Mouse (Mus musculus) adipose tissue, adult 10 weeks (tissue): ENCODE measurements around the gene Cenpj. TPM values are rescaled to one million over a fixed set of nuclear protein-coding genes. Genes with fewer than 3 reads are reported as not detected.

Experiments used
- polyA plus RNA-seq: library from polyadenylated mRNA; stranded (reverse); fragments of 350-450 nt; fragmentation: Illumina TruSeq; extraction: RNeasy Lipid Tissue Mini Kit (QIAGEN cat#74804); gene quantifications from one replicate; pipeline ENCODE4 v1.2.3, GENCODE M21; 2014; ENCODE audit warnings: low read depth, low replicate concordance

Gene Cenpj
- 7.5 TPM for polyA plus RNA-seq

GRCm38 (mm10) chr14:56575416-56575815 is at the start of gene Cenpj, which contains the start of gene Parp4:
Cenpj (minus strand) TSS chr14:56575425.
Parp4 (plus strand) TSS chr14:56575619.

Other genes with a start within 250 kb of the Cenpj start
- gene Atp12a, start 210.4 kb downstream of the Cenpj start, polyA plus RNA-seq: 0.50 TPM
- gene Rnf17, start 172.8 kb downstream of the Cenpj start, polyA plus RNA-seq: 2.8 TPM
- 19.3 TPM for gene Parp4, start 194 bp upstream of the Cenpj start, polyA plus RNA-seq
- 17.1 TPM for gene Mphosph8, start 92.8 kb upstream of the Cenpj start, polyA plus RNA-seq
- 19.2 TPM for gene Pspc1, start 202.9 kb upstream of the Cenpj start, polyA plus RNA-seq
- 38.9 TPM for gene Zmym5, start 236.3 kb upstream of the Cenpj start, polyA plus RNA-seq